Mouse (Mus musculus) CD4-positive helper T cell, adult 2 months (primary cell): ENCODE results near the gene Stk39.
"Not testable (repeated sequence)": the region's sequence is repeated elsewhere in the genome, so short reads cannot be mapped to it uniquely, and the experiment has no call there.

ENCODE experiments used
- DNase-seq: peaks from one replicate; pipeline ENCODE4 v3.0.0-alpha.2; 2012; ENCODE audit warnings: low read depth, missing footprints, low spot score

The Stk39 gene

DNA sequence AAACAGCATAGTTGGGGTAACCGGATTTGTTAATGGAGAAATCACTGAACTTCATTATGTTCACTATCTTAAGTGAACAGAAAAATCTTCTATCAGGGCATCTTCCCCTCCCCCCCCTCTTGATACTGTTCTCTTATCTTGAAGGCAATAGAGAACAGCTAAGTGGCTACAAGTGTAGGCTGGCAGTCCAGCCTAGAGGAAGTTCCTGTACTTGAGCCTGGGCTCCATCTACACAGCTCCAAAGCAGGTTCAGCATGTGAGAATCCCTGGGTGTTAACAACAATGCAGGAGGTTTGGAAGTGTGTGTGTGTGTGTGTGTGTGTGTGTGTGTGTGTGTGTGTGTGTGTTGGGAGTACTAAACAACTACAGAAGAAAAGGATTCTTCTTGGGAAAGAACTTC lies 230.4 kb downstream of the Stk39 start:
- DNase-seq: no peak

GRCm38 (mm10) chr2:68239415-68239814 lies 232.7 kb downstream of the Stk39 start:
- not testable (repeated sequence) for DNase-seq

DNA sequence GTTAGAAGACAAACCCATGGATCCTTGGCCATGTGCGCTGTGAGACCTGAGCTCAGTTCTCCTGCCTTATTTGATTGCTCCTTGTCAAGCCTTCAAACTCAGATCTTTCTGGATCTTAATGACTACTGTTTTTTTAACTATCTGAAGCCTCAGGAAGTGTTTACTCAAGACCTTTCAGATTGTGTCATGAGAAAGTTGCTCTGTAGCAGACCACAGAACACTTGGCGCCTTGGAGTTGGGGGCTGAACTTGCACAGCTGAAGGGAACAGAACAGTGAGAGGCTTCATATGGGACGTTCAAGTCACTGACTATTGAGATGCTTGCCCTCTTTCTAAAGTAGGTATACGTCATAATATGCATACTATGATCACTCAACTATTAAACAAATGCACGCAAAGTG lies 239.1 kb downstream of the Stk39 start:
- no peak for DNase-seq

GRCm38 (mm10) chr2:68229872-68230271 lies 242.2 kb downstream of the Stk39 start:
- no peak for DNase-seq

- no peak for DNase-seq
Measured at GRCm38 (mm10) chr2:68229081-68229480, 243.0 kb downstream of the Stk39 start.

DNA sequence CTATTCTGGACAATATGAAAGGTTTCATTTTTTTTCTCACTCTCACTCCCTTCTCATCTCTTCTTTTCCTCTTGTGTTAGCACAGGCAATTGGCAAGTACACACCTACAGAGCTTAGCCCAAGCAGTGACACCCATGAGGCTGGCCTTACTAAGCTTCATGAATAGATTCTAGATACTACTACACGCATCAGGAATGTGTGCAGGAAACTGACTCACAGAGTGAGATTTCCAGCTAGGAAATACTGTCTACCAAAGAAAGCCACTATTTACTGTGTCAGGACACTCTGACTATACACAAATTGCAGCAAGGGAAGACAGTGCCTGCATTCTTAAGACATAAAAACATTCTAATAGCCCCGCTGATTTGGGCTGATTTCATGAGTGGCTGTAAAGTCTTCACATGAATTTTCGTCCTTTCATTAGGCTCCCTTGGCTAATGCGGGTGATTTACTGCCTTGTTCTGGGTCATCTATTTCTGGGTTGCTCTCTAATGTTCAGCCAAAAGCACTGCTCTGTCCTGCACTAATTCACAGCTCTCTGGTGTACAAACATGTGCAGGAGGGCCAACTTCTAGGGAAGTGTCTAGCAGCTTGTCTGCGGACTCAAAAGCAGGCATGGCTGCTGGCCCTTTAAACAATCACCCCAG lies 249.7 kb downstream of the Stk39 start:
- DNase-seq: no peak

- DNase-seq: peak; percentile 11
Measured at GRCm38 (mm10) chr2:68221226-68221625, 250.8 kb downstream of the Stk39 start.

- DNase-seq: no peak
Measured at GRCm38 (mm10) chr2:68219823-68220222, 252.2 kb downstream of the Stk39 start.

- no peak for DNase-seq
Measured at GRCm38 (mm10) chr2:68215176-68215575, 256.9 kb downstream of the Stk39 start.

DNA sequence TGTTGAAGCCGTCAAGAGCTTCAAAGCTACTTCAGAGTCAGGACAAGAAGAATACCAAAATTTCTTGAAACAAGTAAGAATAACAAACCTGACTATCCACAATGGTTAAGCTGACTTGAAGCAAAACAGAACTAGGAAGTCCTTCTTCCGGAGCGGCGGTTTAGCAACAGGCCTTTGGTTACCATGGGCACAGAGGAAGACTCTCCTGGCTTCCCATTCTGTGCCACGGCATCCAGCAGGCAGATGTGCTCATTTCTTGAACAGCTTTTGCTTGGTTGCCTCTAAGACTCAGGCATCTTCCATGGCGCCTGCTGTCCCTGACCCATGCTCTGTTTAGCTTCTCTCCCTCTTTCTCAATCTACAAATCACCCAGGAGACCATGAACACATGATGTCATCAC lies 257.7 kb downstream of the Stk39 start:
- DNase-seq: no peak

DNA sequence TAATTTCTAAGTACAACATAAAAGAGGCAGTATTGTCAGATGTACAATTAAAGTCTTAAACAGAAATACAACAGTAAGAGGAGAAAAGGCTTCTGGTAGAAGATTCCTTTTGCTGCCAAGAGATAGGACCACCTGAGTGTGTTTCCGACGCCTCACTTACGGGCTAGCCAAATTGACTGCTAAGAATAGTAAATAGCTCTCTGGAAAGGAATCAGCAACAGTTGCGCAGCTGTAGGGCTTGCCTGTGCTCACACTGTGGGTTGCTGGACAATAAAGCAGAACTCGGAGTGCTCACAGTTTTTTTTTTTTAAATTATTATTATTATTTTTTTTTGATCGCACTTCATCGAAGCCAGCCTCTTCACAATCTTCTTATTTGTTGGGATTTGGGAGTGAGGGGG lies 260.6 kb downstream of the Stk39 start:
- DNase-seq: no peak

GRCm38 (mm10) chr2:68196245-68196644 lies 275.8 kb downstream of the Stk39 start:
- no peak for DNase-seq

DNA sequence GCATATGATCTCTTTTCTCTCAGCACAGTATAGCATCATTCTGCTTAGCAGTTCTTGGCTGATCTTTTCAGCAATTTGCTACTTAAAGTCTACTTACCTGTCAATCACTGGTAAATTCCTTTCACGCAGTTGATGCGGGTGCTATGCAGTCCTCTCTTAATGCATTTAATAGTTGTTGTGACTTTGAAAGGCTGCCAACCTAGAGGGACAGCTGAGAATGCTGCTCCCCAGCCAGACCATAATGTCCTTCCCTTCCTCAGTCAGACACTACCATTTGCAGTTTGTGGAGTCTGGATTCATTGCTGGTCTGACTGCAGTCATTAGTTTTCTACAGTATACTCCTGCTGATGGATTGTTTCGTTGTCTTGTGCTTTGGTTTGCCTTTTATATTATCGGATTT lies 277.6 kb downstream of the Stk39 start:
- no peak for DNase-seq

DNA sequence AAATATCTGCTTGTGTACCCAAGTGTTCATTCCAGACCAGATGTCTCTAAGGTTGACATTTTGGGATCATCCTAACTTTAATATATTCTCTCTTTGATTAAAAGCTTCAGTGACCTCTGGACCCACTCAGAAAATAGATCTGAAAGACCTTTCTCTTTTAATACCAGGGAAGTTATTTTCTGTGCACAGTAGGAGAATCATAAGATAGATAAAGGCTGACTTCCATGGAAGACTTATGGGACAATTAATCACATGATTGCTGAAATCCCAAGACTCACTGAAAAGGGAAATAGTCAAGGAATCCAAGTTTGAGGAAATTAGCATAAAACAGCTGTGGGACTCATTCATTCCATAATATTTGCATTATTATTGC lies 278.6 kb downstream of the Stk39 start:
- DNase-seq: no peak

GRCm38 (mm10) chr2:68192605-68193464 lies 279.2 kb downstream of the Stk39 start:
- no peak for DNase-seq

GRCm38 (mm10) chr2:68176425-68176824 lies 295.6 kb downstream of the Stk39 start:
- DNase-seq: no peak

GRCm38 (mm10) chr2:68171306-68171705 lies 300.8 kb downstream of the Stk39 start:
- DNase-seq: no peak

DNA sequence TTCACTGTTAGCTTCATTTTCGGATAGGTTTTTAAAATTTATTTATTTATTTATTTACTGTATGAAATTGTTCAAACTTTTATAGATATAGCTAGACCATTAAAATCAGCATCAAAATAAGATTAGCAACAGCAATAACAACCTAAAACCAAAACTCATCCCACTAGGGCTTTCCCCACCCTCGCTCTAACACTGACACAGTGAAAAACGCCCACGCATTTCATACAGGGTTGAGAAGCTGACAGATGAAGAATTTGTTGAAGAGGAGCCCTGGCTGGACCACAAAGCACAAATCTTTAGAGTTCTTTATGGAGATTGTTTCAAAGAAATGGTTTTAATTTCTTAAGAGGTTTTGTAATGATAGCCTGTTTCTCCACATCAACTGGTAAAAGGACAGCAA lies 310.1 kb downstream of the Stk39 start:
- DNase-seq: peak; percentile 8

DNA sequence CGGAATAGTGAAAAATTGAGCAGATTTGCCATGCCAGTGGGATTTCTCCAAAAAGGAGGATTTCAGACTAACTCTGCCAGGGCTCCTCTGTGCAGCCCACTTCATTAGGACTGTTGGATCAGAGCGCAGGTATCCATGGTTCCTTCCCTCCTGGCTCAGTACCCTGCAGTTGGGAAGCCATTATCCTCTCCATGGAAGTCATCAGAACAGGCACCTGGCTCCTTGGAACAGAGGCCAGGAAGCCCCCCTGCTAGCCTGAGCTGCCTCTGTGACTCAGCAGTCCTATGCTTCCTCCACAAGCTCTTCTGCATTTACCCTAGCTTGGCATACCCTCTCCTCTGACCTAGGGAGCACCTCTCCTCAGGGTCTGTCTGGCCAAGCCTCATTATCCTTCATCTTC lies 311.5 kb downstream of the Stk39 start:
- no peak for DNase-seq
